Mouse (Mus musculus): ENCODE results near the gene Dnah6. TPM values are rescaled to one million over a fixed set of nuclear protein-coding genes. Genes with fewer than 3 reads are reported as not detected.

Gene Dnah6
- polyA plus RNA-seq, 1 experiment, result 1.0 TPM

DNA sequence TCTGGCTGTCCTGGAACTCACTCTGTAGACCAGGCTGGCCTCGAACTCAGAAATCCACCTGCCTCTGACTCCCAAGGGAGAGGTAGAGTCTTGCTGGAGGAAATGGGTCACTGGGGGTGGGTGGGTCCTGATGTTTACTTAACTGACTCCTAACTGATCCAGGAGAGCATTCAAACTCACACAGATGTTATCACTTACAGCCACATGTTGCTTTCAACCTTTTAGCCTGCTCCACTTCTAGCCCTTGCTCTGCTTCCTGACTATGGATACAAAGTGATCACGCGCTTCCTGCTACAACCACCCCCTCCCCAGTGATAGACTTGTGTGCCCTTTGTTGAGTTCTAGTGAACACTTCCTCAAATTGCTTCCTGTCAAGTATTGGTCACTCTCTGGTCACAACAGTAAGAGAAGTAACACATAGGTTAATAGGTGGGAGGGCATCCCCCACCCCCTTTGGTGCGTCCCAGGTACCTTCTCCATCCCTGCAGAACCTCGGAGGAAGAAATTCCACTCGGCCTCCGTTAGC is 161.8 kb downstream of the Dnah6 start:
- no peak for DNase-seq (ENCODE audit: low read depth)
- no peak for TF ChIP-seq POLR2A (IDR thresholded peaks at IDR 0.05; ENCODE audit: borderline replicate concordance, extremely low read depth, insufficient read depth, insufficient read length, poor library complexity, severe bottlenecking)
- TF ChIP-seq CTCF (IDR thresholded peaks at IDR 0.05; ENCODE audit: borderline replicate concordance, extremely low read depth, insufficient read depth, insufficient read length), result no peak

DNA sequence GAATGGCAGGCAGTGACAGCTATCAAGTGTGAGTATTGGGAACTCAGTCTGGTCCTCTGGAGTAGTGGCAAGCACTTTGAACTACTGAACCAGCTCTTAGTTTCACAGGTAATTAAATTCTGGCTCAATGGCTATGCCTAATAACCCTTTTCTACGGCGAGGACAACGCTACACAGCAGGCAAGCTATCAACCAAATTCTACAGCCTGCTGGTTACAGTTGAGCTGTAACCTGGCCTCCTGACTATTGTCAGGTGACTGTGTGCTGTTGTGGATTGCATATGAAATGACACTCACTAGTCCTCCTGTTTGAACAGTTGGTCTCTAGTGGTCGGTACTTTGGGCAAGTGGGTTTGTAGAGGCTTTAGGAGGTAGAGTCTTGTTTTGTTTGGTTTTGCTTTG is 162.3 kb downstream of the Dnah6 start:
- TF ChIP-seq POLR2A (IDR thresholded peaks at IDR 0.05; ENCODE audit: borderline replicate concordance, extremely low read depth, insufficient read depth, insufficient read length, poor library complexity, severe bottlenecking) (no peak), CTCF (IDR thresholded peaks at IDR 0.05; ENCODE audit: borderline replicate concordance, extremely low read depth, insufficient read depth, insufficient read length) (no peak)
- no peak for DNase-seq (ENCODE audit: low read depth)

DNA sequence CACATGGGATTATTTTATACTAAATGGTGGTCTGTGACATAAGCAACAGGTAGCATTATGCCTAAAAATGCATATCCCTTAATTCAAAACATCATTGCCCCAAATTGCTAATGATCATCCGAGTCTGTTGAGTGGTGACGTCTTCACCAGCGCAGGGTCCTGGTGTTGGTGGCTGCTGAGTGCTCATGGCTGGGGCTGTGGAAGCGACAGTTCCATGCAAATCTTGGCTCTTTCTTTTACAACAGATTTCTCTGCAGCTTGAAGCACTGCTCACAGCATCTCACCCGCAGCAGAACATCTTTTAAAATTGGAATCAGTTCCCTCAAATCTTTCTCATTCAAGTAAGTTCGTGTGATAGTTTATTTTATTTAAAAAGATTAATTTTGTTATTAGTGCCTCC is 166.1 kb downstream of the Dnah6 start:
- no peak for DNase-seq (ENCODE audit: low read depth)
- no peak for TF ChIP-seq CTCF (IDR thresholded peaks at IDR 0.05; ENCODE audit: borderline replicate concordance, extremely low read depth, insufficient read depth, insufficient read length)
- no peak for TF ChIP-seq POLR2A (IDR thresholded peaks at IDR 0.05; ENCODE audit: borderline replicate concordance, extremely low read depth, insufficient read depth, insufficient read length, poor library complexity, severe bottlenecking)

DNA sequence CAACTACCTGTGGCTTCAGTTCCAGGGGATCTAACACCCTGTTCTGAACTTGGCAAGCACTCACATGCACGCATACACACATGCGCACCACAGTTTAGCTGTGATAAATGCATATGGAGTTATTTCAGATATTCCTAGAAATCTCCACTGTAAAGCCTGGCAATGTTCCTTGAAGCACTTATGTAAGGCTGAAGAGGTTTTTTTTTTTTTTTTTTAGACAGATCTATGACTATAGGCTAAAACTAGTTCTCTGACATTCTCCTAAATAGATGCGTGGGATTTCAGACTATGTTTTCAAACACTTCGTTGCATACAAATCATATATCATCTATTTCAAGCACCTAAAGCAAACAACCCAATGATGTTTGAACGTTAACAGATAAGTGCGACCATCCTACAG is 166.6 kb downstream of the Dnah6 start:
- TF ChIP-seq POLR2A (IDR thresholded peaks at IDR 0.05; ENCODE audit: borderline replicate concordance, extremely low read depth, insufficient read depth, insufficient read length, poor library complexity, severe bottlenecking), result no peak
- no peak for TF ChIP-seq CTCF (IDR thresholded peaks at IDR 0.05; ENCODE audit: borderline replicate concordance, extremely low read depth, insufficient read depth, insufficient read length)
- peak; percentile 3 for DNase-seq (ENCODE audit: low read depth)

DNA sequence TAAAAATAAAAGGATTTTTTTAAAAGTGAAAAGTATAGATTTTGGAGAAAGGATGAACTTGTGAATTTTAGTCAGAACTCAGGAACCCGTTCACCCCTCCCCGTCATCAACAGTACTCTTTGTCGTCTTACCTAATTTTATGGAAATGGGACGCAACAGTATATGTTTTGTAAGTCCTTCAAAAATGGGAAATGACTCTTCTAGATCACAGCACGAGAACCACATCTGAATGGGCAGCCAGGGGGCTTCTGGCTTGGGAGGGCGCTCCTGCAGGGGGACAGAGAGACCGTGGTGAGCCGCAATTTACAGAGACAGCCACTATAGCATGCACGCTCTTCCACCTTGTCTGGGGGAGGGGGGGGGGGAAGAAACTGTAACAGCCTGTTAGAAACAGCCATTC is 167.9 kb downstream of the Dnah6 start:
- TF ChIP-seq CTCF (IDR thresholded peaks at IDR 0.05; ENCODE audit: borderline replicate concordance, extremely low read depth, insufficient read depth, insufficient read length) (no peak), POLR2A (IDR thresholded peaks at IDR 0.05; ENCODE audit: borderline replicate concordance, extremely low read depth, insufficient read depth, insufficient read length, poor library complexity, severe bottlenecking) (no peak)
- no peak for DNase-seq (ENCODE audit: low read depth)

DNA sequence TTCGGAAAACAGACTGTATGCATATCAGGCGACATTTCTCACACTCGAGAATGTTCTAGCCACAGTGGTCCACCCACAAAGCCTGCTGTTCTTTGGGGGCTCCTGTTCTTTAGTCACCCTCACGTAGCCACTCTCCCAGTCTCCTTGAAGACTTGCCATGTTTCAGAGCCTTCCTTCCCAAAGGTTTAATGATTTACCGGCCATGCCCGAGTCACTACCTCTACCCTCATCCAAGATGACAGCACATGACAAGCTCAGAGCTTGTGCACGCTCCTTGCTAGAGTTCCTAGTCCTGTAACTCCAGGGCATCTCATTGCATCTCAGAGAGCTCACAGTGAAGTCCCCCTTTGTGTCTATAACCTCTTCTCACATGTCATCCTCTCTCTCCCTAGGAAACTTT is 174.2 kb downstream of the Dnah6 start:
- no peak for DNase-seq (ENCODE audit: low read depth)

DNA sequence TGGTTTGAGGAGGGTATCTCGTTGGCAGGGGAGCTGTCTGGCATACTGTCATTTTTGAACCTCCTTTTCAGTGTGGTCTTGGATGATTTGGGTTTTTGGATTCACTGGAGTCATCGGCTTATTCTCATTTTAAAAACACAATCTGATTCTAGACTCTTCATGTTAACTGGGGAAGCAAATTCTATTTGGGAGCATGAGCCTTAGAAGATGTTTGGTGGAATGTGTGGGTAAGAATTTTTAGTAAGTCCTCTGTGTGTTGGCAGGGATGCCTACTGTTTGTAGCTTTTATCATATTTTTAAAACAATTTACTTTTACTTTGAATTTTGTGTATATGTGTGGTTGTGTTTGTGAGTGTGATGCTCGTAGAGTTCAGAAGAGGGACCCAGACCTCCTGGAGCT is 175.5 kb downstream of the Dnah6 start:
- TF ChIP-seq POLR2A (IDR thresholded peaks at IDR 0.05; ENCODE audit: borderline replicate concordance, extremely low read depth, insufficient read depth, insufficient read length, poor library complexity, severe bottlenecking) (no peak), CTCF (IDR thresholded peaks at IDR 0.05; ENCODE audit: borderline replicate concordance, extremely low read depth, insufficient read depth, insufficient read length) (no peak)
- no peak for DNase-seq (ENCODE audit: low read depth)

More for the DNA sequence above, 174.2 kb downstream of the Dnah6 start:
- TF ChIP-seq CTCF (IDR thresholded peaks at IDR 0.05; ENCODE audit: borderline replicate concordance, extremely low read depth, insufficient read depth, insufficient read length) (no peak), POLR2A (IDR thresholded peaks at IDR 0.05; ENCODE audit: borderline replicate concordance, extremely low read depth, insufficient read depth, insufficient read length, poor library complexity, severe bottlenecking) (no peak)

DNA sequence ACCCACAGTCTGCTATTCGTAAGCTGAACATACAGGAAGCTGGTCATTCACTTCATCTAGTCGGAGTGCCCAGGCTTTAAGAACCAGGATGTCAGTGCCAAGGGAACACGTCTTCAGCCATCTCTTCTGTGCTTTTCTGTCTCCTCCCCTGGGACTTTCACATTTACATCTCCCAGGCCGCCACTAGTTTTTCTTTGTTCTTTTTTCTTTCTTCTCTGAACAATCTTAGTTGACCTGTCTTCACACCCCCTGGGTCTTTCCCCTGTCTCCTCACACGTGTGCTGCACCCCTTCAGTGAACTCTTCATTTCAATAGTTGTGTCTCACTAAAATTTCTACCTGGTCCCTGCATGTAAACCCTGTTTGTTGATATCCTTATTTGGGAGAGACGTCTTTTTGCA is 179.2 kb downstream of the Dnah6 start:
- TF ChIP-seq CTCF (IDR thresholded peaks at IDR 0.05; ENCODE audit: borderline replicate concordance, extremely low read depth, insufficient read depth, insufficient read length) (no peak), POLR2A (IDR thresholded peaks at IDR 0.05; ENCODE audit: borderline replicate concordance, extremely low read depth, insufficient read depth, insufficient read length, poor library complexity, severe bottlenecking) (no peak)
- no peak for DNase-seq (ENCODE audit: low read depth)

DNA sequence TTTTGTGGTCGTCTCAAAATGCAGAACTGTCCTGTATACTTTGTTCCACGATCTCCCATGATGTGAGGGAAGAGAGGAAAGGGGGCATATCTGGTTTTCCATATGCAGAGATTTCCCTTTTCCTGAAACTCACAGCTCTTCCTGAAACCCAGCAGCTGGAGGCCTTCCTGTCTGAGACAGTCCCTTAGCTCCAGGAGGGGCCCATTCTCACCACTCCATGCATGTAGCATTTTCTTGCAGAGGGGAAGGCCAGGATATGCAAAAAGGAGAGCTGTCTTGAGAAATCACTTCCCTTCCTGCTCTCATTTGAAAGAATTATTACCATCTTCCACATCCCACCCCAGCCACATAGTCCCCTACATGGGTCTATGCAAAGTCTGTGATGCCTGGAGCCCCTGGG is 183.2 kb downstream of the Dnah6 start:
- no peak for DNase-seq (ENCODE audit: low read depth)
- no peak for TF ChIP-seq CTCF (IDR thresholded peaks at IDR 0.05; ENCODE audit: borderline replicate concordance, extremely low read depth, insufficient read depth, insufficient read length)
- no peak for TF ChIP-seq POLR2A (IDR thresholded peaks at IDR 0.05; ENCODE audit: borderline replicate concordance, extremely low read depth, insufficient read depth, insufficient read length, poor library complexity, severe bottlenecking)

DNA sequence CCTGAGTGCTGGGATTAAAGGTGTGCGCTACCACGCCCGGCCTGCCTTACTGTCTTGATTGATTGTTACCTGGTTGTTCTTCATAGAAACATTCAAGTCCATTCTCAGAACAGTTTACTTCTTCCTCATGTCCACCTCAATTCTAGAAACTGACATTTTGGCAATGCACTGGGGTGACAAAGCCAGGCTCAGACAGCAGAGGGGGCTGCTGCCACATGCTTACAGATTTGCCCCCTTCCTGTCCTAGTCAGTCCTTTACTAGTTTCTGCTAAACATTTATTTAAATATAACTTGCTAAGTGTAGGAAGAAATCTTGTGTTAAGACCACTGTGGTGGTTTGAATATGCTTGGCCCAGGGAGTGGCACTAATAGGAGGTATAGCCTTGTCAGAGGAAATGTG is 192.6 kb downstream of the Dnah6 start:
- DNase-seq (ENCODE audit: low read depth), result no peak
- TF ChIP-seq CTCF (IDR thresholded peaks at IDR 0.05; ENCODE audit: borderline replicate concordance, extremely low read depth, insufficient read depth, insufficient read length) (0 out of 2 replicates have a peak, but pooled peaks have one; percentile 1), POLR2A (IDR thresholded peaks at IDR 0.05; ENCODE audit: borderline replicate concordance, extremely low read depth, insufficient read depth, insufficient read length, poor library complexity, severe bottlenecking) (no peak)

DNA sequence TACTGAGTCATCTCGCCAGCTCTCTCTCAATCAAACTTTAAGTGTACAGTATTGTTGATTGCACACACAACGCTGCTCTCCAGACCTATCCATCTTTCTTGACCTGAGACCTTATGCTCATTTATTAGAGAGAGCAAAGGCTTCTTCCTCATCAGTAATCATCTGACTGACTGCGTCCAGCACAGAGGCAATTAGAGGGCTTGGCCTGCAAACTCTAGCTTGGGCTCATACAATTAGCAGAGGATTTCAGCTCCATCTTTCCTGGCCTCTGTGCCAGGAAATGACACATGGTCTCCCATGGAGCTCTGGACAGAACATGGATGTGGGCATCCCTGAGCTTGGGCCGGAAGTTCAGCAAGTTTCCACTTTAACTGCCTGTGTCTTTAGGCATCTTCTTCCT is 193.6 kb downstream of the Dnah6 start:
- peak; percentile 6 for DNase-seq (ENCODE audit: low read depth)
- TF ChIP-seq POLR2A (IDR thresholded peaks at IDR 0.05; ENCODE audit: borderline replicate concordance, extremely low read depth, insufficient read depth, insufficient read length, poor library complexity, severe bottlenecking) (no peak), CTCF (IDR thresholded peaks at IDR 0.05; ENCODE audit: borderline replicate concordance, extremely low read depth, insufficient read depth, insufficient read length) (no peak)

DNA sequence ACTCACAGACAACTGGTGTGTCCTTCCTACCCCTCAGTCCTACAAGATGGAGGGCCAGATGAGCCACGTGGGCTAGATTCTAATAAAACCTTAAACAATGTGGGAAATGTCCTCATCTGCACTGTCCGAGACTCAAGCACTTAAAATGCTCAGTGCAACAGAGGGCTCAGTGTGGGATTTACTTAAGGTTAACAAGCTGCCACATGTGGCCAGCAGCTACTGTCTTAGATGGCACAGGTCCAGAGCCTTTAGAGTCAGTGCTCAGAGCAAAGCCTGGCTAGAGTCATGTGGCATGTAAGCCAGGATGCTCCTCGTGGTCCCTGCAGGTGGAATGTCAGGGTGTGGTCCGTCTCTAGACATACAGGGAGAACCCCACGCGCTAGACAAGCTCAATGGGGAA is 194.6 kb downstream of the Dnah6 start:
- TF ChIP-seq POLR2A (IDR thresholded peaks at IDR 0.05; ENCODE audit: borderline replicate concordance, extremely low read depth, insufficient read depth, insufficient read length, poor library complexity, severe bottlenecking) (no peak), CTCF (IDR thresholded peaks at IDR 0.05; ENCODE audit: borderline replicate concordance, extremely low read depth, insufficient read depth, insufficient read length) (no peak)
- DNase-seq (ENCODE audit: low read depth), result no peak
